Mouse (Mus musculus) hindbrain, embryonic 11.5 days (tissue): ENCODE results near the gene Mgmt. TPM values are rescaled to one million over a fixed set of nuclear protein-coding genes. Genes with fewer than 3 reads are reported as not detected.

Experiments
- ATAC-seq: fragments of 200-750 bp; cut with Nextera tagmentation; 2 replicates; pipeline ENCODE4 v1.8.0; 2017; ENCODE audit warnings: mild to moderate bottlenecking, moderate TSS enrichment, moderate library complexity; ENCODE audit not compliant: low FRiP score
- DNase-seq: peaks from one replicate; pipeline ENCODE4 v3.0.0-alpha.2; 2015; ENCODE audit warnings: low spot score
- H3K27ac ChIP-seq: fragments of 300-500 bp; sonication (generic); 2 replicates; pipeline ENCODE4 v1.5.1; 2014; ENCODE audit warnings: mild to moderate bottlenecking, low read depth, low read length
- H3K27me3 ChIP-seq: fragments of 300-500 bp; sonication (generic); 2 replicates; pipeline ENCODE4 v1.6.1; 2014; ENCODE audit warnings: mild to moderate bottlenecking, low read length, moderate library complexity, mixed read lengths; ENCODE audit not compliant: control insufficient read depth, insufficient read depth
- H3K36me3 ChIP-seq: fragments of 300-500 bp; sonication (generic); 2 replicates; pipeline ENCODE4 v1.6.1; 2014; ENCODE audit warnings: mild to moderate bottlenecking, low read length, moderate library complexity, mixed read lengths; ENCODE audit not compliant: control insufficient read depth, insufficient read depth
- H3K4me1 ChIP-seq: fragments of 300-500 bp; sonication (generic); replicated peaks from 2 replicates; pipeline ENCODE4 v1.6.1; 2014; ENCODE audit warnings: low read length, mixed read lengths; ENCODE audit not compliant: control insufficient read depth, insufficient read depth
- H3K4me2 ChIP-seq: fragments of 300-500 bp; sonication (generic); replicated peaks from 2 replicates; pipeline ENCODE4 v1.6.1; 2014; ENCODE audit warnings: mild to moderate bottlenecking, low read depth, low read length
- H3K4me3 ChIP-seq: fragments of 300-500 bp; sonication (generic); 2 replicates; pipeline ENCODE4 v1.5.1; 2014; ENCODE audit warnings: low read depth, low read length
- H3K9ac ChIP-seq: fragments of 300-500 bp; sonication (generic); 2 replicates; pipeline ENCODE4 v1.6.1; 2014; ENCODE audit warnings: low read depth, low read length
- H3K9me3 ChIP-seq: fragments of 300-500 bp; sonication (generic); 2 replicates; pipeline ENCODE4 v1.6.1; 2016; ENCODE audit warnings: low read length; ENCODE audit not compliant: control insufficient read depth
- WGBS: fragments of 180-500 bp; shearing (Covaris S2); extraction: QIAGEN DNeasy Blood & Tissue Kit; methylation state at CpG from one replicate; pipeline ENCODE4 v1.1.7; 2014; 5-methylcytosine and 5-hydroxymethylcytosine counted together
- polyA plus RNA-seq: library from polyadenylated mRNA; unstranded; fragments of >200 nt; fragmentation: Nextera tagmentation; extraction: Ambion mirVana; gene quantifications from 2 replicates; pipeline ENCODE4 v1.2.1, GENCODE M21; 2014

The Mgmt gene
- polyA plus RNA-seq, 1 experiment from 2014 or later, result 3.9 TPM

DNA sequence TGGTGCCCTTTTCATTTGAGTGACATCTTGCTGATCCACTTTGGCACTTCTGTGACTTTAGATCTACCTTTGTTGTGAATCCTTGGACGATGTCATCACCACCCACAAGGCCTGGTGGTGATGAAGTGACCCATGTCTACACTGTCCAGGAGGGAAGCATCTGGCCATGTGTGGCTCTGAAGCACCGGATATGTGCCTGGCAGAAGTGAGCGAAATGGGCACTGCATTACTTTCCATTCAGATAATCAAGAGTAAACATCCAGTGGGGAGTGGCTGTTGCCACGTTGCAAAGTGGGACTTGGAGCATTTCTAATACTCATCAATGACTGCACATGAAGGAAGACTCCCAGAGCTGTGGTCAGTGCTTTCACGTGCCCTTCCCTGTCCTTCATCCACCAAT is 124.2 kb downstream of the Mgmt start:
- H3K9ac ChIP-seq, result no peak overlapping the region
- H3K27ac ChIP-seq, result no peak overlapping the region
- H3K36me3 ChIP-seq, result no peaks in the 10 kb centered on the region
- no peaks in the 10 kb centered on the region for H3K4me1 ChIP-seq
- no peaks in the 10 kb centered on the region for H3K9me3 ChIP-seq
- DNase-seq (no peak), ATAC-seq (no peak)
- H3K4me3 ChIP-seq, result no peak overlapping the region
- H3K4me2 ChIP-seq, result no peak overlapping the region
- no peaks in the 10 kb centered on the region for H3K27me3 ChIP-seq
- 90% methylated on average over 5 of the region's 5 CpGs for whole genome bisulfite sequencing

DNA sequence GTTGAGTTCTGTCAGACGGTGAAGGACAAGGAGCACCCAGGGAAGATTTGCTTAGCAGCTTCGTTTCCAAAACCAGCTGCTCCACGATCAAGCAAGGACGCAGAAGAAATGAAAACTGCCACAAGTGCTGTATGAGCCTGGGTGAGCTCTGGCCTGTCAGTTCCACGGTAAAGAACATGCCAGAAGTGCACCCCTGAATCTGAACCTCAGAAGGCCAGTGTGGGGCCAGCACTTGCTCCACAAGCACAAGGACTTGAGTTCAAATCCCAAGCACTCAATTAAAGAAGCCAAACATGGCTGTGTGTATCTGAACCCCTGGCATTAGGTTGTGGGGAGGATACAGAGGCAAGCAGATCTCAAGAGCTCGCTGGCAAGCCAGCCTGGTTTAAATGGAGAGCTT is 125.8 kb downstream of the Mgmt start:
- no peaks in the 10 kb centered on the region for H3K36me3 ChIP-seq
- H3K9me3 ChIP-seq, result no peaks in the 10 kb centered on the region
- no peaks in the 10 kb centered on the region for H3K4me1 ChIP-seq
- no peak overlapping the region for H3K27ac ChIP-seq
- ATAC-seq (no peak), DNase-seq (no peak)
- no peak overlapping the region for H3K4me3 ChIP-seq
- H3K9ac ChIP-seq, result no peak overlapping the region
- no peaks in the 10 kb centered on the region for H3K27me3 ChIP-seq
- 79% methylated on average over 6 of the region's 6 CpGs for WGBS
- no peak overlapping the region for H3K4me2 ChIP-seq

DNA sequence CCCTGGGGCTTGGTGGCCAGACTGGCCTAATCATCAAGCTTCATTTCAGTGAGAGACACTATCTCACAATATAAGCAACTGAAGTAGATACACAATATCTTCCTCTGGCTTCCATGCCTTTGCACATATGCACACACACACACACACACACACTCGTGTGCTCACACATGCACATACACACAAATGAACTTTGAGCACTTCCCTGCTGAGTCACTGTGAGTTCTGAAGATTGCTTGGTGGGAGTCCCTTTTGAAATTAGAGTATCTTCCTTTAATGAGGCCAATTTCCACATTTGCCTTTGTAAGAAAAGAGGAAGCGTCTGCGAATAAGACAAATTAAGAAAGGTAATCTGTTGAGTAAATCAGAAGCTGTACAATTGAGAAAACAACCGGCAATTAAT is 136.4 kb downstream of the Mgmt start:
- no peak overlapping the region for H3K9ac ChIP-seq
- ATAC-seq (no peak), DNase-seq (no peak)
- no peaks in the 10 kb centered on the region for H3K27me3 ChIP-seq
- no peaks in the 10 kb centered on the region for H3K9me3 ChIP-seq
- H3K4me1 ChIP-seq, result no peaks in the 10 kb centered on the region
- H3K36me3 ChIP-seq, result no peaks in the 10 kb centered on the region
- no peak overlapping the region for H3K4me2 ChIP-seq
- WGBS, result 95% methylated on average over 4 of the region's 4 CpGs
- H3K4me3 ChIP-seq, result no peak overlapping the region
- no peak overlapping the region for H3K27ac ChIP-seq

DNA sequence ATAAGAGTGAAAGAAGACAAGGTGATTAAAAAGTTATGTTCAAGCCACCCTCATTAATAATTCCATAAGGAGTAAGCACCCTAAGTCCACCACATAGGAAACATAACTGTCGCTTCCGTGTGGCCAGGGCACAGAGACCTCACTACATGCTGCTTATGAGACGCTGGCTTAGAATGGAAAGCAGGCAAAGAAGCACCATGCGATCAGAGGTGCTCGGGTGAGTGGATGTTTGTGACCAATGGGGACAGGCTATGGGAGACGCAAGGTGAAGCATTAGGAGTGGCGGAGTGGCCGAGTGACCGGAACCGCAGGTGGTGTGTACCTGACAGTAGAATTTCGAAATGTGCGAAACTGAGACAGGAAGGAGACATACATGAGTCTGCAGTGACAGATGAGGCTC is 138.8 kb downstream of the Mgmt start:
- Histone ChIP-seq H3K9ac (no peak overlapping the region), H3K4me1 (no peaks in the 10 kb centered on the region), H3K4me2 (no peak overlapping the region), H3K36me3 (no peaks in the 10 kb centered on the region), H3K4me3 (no peak overlapping the region), H3K27ac (no peak overlapping the region), H3K27me3 (no peaks in the 10 kb centered on the region), H3K9me3 (no peaks in the 10 kb centered on the region)
- WGBS, result 92% methylated on average over 12 of the region's 12 CpGs
- DNase-seq (no peak), ATAC-seq (no peak)

GRCm38 (mm10) chr7:137034986-137035385 is 140.6 kb downstream of the Mgmt start:
- H3K27me3 ChIP-seq, result no peaks in the 10 kb centered on the region
- ATAC-seq, result no peak
- H3K27ac ChIP-seq, result no peak overlapping the region
- H3K9ac ChIP-seq, result no peak overlapping the region
- H3K36me3 ChIP-seq, result no peaks in the 10 kb centered on the region
- H3K4me1 ChIP-seq, result peaks cover 5% of the 10 kb centered on the region; the same call in 1 of the 2 replicates
- no peak for DNase-seq
- H3K4me2 ChIP-seq, result no peak overlapping the region
- no peak overlapping the region for H3K4me3 ChIP-seq
- WGBS, result 92% methylated on average over 3 of the region's 3 CpGs
- H3K9me3 ChIP-seq, result no peaks in the 10 kb centered on the region

GRCm38 (mm10) chr7:137035916-137036315 is 141.5 kb downstream of the Mgmt start:
- WGBS, result 59% methylated on average over 5 of the region's 5 CpGs
- no peak for DNase-seq
- ATAC-seq, result no peak

DNA sequence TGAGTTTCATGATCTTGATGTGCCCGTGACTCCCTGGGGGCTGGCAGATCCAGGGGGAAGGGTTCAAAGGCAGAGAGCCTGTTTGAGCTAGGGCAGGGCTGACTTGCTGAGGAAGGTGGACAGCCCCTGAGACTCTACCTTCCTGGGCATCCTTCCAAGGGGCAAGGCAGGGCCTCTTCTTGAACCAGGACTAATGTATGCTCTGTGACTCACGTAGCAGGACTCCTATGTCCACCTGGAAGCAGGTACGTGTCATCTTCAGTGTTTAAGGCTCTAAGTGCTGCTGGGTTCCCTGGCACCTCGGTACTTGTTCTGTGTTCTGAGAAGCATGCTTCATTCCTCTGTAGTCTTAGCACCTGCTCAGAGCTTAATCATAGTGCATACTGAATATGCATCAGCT is 143.1 kb downstream of the Mgmt start:
- no peaks in the 10 kb centered on the region for H3K9me3 ChIP-seq

More at GRCm38 (mm10) chr7:137035916-137036315, 141.5 kb downstream of the Mgmt start:
- H3K4me2 ChIP-seq, result no peak overlapping the region
- H3K36me3 ChIP-seq, result no peaks in the 10 kb centered on the region
- H3K27ac ChIP-seq, result no peak overlapping the region
- H3K9ac ChIP-seq, result no peak overlapping the region
- H3K4me1 ChIP-seq, result peaks cover 8% of the 10 kb centered on the region; the same call in 1 of the 2 replicates
- H3K9me3 ChIP-seq, result no peaks in the 10 kb centered on the region
- no peaks in the 10 kb centered on the region for H3K27me3 ChIP-seq
- no peak overlapping the region for H3K4me3 ChIP-seq

DNA sequence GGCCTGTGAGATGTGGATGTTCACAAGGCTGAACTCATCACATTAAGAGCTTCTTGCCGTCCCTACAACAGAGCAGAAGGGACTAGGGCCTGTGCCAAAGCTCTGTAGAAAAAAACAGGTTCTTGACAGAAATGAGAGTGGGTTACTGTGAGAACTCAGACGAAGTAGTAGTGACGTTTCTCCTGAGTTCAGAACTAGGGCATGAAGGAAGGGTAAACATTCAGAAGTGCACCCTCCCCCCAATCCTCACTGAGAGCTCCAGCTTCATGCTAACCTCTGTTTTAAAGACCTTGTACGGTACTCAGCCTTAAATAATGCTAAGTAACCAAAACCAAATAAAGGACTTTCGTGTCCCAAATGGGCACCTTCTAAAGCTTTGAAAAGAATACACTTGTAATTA is 143.5 kb downstream of the Mgmt start:
- Histone ChIP-seq H3K36me3 (no peaks in the 10 kb centered on the region), H3K27ac (no peak overlapping the region), H3K4me1 (peaks cover 8% of the 10 kb centered on the region; the same call in 1 of the 2 replicates), H3K27me3 (no peaks in the 10 kb centered on the region), H3K4me2 (no peak overlapping the region), H3K9ac (no peak overlapping the region), H3K4me3 (no peak overlapping the region), H3K9me3 (no peaks in the 10 kb centered on the region)
- 72% methylated on average over 5 of the region's 5 CpGs for WGBS
- DNase-seq (no peak), ATAC-seq (no peak)

More for the DNA sequence above, 143.1 kb downstream of the Mgmt start:
- no peak for DNase-seq
- no peak overlapping the region for H3K9ac ChIP-seq
- no peaks in the 10 kb centered on the region for H3K36me3 ChIP-seq
- H3K27ac ChIP-seq, result no peak overlapping the region
- no peaks in the 10 kb centered on the region for H3K27me3 ChIP-seq
- H3K4me2 ChIP-seq, result no peak overlapping the region
- 86% methylated on average over 4 of the region's 4 CpGs for WGBS
- no peak overlapping the region for H3K4me3 ChIP-seq
- peaks cover 8% of the 10 kb centered on the region; the same call in 1 of the 2 replicates for H3K4me1 ChIP-seq
- no peak for ATAC-seq

DNA sequence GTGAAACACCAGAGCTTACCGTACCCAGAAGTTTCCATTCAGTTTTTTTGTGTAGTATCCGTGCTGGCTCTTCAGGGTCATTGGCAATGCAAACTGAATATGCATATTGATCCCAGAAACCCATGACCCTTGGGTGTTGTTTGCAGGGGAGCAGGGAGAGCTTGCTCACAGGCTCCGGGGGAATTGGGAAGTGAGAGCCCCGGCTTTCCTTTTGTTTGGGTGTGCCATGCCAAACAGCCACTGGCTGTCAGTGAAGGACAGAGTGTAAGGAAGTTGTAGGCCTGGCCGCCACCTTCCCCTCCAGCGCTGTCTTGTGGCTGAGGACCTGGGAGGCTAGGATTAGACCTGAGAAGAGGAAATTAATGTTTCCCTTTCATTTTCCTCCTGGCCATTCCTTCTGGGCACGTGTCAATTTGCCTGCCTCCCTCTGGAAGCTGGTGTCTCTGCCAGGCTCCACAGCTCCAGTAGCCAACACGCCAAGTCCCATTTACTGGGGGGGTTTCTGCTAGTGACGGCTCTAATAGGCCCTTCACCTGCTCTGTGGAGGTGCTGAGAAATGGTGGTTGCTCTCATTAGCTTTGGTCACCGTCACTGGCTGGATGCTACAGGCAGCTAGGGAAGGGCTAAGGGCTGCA is 144.0 kb downstream of the Mgmt start:
- Histone ChIP-seq H3K4me2 (no peak overlapping the region), H3K27ac (no peak overlapping the region), H3K9ac (no peak overlapping the region), H3K9me3 (no peaks in the 10 kb centered on the region), H3K4me3 (no peak overlapping the region), H3K36me3 (no peaks in the 10 kb centered on the region), H3K4me1 (peaks cover 8% of the 10 kb centered on the region; the same call in 1 of the 2 replicates), H3K27me3 (no peaks in the 10 kb centered on the region)
- 67% methylated on average over 10 of the region's 10 CpGs for WGBS
- DNase-seq (no peak), ATAC-seq (no peak)
